Mouse (Mus musculus): Measurements from ENCODE around the gene Syk.

Gene Syk

GRCm38 (mm10) chr13:52603704-52604349 lies 20.9 kb downstream of the Syk start:
- DNase-seq, result no peak

GRCm38 (mm10) chr13:52605006-52605405 lies 22.0 kb downstream of the Syk start:
- no peak for DNase-seq

- DNase-seq, result peak; percentile 67
Measured at GRCm38 (mm10) chr13:52605911-52606310, 22.9 kb downstream of the Syk start.

DNA sequence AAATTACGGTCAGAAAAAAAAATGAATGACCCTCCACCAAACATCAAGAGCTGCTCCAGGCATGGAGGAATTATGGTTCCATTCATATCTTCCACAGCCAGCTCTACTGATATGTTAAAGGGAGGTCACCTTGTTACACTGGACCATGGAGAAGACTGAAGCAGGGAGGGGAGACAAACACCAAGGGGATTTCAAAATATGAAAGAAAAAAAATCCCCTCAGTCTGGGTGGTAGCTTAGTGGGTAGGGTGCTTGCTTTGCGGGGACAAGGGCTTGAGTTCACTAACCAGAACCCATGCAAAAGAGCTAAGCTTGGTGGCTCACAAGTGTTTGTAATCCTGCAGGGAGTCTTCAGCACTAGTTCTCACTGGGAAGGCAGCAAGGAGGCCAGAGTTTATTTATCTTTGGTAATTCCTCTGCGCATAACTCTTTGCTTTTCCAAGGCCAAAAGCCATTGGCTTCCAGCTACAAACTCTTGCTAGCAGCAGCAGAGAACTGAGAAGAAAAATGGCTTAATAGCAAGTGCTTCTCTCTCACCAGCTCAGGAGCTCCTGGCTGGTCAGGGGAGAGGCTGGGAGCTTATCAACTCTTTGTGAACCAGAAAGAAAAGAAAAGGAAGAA lies 23.8 kb downstream of the Syk start:
- DNase-seq, result no peak

DNA sequence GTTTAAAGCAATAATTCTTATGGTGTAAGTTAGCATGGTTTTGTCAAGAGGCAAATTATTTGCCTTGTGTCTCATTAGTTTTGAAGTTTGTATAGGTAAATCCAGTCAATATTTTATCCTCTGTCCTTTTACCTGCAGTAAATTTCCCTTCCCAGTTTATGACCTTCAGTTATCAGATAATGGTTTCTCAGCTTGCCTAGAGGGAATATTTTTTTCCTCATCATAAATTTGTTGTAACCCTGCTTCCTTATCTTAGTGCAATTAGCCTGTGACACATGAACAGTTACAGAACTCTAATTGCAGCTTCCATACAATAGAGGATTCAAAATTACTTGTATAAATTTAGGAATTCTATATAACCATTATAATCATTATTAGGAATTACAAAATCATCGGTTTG lies 25.0 kb downstream of the Syk start:
- no peak for DNase-seq

- no peak for DNase-seq
Measured at GRCm38 (mm10) chr13:52610463-52610862, 27.5 kb downstream of the Syk start.

DNA sequence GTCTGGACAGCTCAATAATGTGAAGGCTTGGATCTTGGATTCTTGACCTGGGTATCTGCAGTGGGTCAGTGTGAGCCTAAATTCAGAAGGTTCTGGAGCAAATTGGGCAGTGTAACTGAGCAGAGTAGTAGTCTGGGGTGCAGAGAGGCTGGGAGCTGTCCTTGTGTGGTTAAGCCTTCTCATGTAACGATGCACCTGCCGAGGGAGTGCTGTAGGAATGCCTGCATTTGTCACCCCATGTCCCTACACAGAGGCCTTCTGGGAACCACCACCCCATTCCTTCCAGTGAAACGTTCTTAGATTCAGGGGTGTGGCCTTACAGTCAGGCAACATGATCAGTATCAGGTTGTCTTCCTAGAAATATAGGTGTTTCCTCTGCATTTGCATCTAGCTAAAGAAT lies 30.3 kb downstream of the Syk start:
- no peak for DNase-seq

DNA sequence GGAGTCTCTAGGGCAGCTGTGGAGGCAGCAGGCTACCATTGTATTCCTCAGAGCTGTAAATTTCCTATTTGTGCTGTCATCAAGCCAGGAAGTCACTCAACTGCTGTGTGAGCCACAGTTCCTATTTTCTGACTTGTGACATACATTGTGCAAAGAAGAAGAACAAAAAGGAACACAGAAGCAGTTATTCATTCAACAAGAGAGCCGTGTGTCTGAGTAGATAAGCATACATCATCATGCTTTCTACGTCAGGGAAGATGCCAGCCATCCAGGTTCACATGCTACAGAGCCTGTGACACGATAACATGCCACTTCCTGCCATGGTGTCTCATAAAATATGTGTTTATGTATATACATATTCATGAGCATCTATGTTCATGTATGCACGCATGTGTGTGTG lies 32.1 kb downstream of the Syk start:
- no peak for DNase-seq

- DNase-seq, result no peak
Measured at GRCm38 (mm10) chr13:52617096-52617714, 34.2 kb downstream of the Syk start.

DNA sequence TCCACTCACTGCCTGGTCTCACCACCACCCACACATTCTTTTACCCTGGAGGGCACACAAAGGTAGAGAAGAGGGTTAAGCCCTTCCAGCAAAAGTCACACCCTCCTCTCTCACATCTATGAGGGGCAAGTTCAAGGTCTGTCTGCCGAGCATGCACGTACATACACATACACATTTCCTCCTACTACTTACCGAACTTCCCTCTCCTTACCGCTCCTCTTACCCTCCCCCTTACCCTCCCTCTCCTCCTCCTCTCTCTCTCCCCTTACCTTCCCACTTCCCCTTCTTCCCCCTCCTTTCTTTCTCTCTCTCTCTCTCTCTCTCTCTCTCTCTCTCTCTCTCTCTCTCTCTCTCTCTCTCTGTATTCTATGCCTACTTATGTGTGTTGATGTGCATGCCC lies 35.6 kb downstream of the Syk start:
- no peak for DNase-seq

GRCm38 (mm10) chr13:52619482-52619881 lies 36.5 kb downstream of the Syk start:
- no peak for DNase-seq

GRCm38 (mm10) chr13:52624038-52624437 lies 41.1 kb downstream of the Syk start:
- peak; percentile 81 for DNase-seq

GRCm38 (mm10) chr13:52628602-52629001 lies 45.6 kb downstream of the Syk start:
- DNase-seq, result peak; percentile 33

DNA sequence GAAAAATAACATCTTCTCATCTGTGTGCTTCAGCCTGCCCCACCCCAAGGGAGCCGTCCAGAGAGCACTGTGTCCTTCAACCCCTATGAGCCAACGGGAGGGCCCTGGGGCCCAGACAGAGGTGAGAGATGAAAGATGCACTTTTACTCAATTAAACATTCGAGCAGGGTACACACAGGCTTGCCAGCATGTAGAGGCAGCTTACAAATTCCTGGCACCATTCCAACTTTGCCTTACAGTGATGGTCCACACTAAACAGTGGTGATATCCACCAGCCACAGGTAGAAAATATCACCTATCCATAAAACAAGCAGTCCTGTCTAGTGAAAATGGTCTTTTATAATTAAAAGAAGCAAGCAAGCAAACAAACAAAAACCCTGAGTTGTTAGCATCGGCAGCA lies 48.7 kb downstream of the Syk start:
- no peak for DNase-seq

GRCm38 (mm10) chr13:52635484-52635883 lies 52.5 kb downstream of the Syk start:
- no peak for DNase-seq

DNA sequence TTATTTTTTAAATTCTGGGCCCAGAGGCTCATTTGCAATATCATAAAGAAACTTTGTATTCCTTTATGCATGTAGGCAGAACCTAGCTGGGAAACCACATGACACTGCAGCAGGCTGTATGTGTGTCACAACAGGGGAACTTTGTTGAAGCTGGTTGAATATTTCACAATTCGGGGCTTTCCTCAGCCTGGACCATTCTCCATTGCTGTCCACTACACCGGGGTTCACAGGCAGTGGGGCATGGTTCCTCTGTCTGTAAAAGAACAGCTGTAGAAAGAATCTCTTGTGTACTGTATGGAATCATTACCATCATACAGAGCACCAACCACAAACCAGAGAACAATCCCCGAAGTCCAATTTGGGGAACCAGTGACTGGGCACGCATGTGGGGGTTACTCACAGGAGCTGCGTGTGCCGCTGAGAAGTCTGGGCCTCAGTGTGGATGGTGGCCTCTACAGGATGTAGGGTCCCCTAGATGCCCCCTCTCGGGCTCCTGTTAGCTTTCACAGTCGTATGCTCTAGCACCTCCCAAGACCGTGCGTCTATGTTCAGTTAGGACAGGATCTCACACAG lies 53.3 kb downstream of the Syk start:
- no peak for DNase-seq

- DNase-seq, result no peak
Measured at GRCm38 (mm10) chr13:52646566-52646965, 63.6 kb downstream of the Syk start.

GRCm38 (mm10) chr13:52647996-52648712 lies 65.2 kb downstream of the Syk start:
- DNase-seq, result no peak

GRCm38 (mm10) chr13:52649791-52650418 lies 66.9 kb downstream of the Syk start:
- no peak for DNase-seq

GRCm38 (mm10) chr13:52651383-52652252 lies 68.6 kb downstream of the Syk start:
- peak; percentile 82 for DNase-seq

- DNase-seq, result no peak
Measured at GRCm38 (mm10) chr13:52652253-52652628, 69.3 kb downstream of the Syk start.
